Mouse (Mus musculus): Measurements from ENCODE around the gene Snrpg. TPM values are rescaled to one million over a fixed set of nuclear protein-coding genes. Genes with fewer than 3 reads are reported as not detected.
"Not testable (repeated sequence)": the region's sequence is repeated elsewhere in the genome, so short reads cannot be mapped to it uniquely, and the experiment has no call there.

The Snrpg gene
- total RNA-seq (2021): 378 and 463 TPM in 2 replicates
- long read RNA-seq, transcript Snrpg-201 (4 exons, 1,055 nt): major isoform, 72 of 82 reads
- long read RNA-seq, partial matches to known transcripts: 0 of 82 reads
- long read RNA-seq, other reads (novel, unspliced or antisense): 9 of 82 reads

DNA sequence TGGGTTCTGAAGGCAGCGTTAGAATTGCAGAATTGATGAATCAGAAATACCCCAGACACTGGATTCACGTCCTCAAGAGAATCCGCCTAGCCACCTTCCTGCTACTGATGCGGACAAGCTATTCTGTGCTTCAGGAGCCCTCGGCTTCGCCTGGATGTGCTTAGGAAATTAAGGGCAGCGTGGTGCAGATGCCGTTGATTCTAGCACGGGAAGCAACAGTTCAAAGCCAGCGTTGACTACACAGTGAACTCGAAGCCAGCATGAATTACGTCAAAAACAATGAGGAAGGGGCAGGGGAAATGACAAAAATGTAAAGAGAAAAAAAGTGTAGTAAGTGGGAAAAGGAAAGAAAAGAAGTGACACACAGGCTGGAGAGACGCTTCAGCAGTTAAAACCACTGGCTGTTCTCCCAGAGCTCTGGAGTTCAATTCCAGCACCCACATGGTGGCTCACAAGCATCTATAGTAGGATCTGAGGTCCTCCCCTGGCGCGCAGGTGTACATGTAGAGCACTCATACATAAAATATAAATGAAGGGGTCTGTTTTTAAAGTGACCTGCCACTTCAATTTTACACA, at the start of gene Snrpg:
TSS of gene Snrpg (plus strand) at position 541 of the 576 bp plus-strand sequence.
- DNase-seq: no peak

DNA sequence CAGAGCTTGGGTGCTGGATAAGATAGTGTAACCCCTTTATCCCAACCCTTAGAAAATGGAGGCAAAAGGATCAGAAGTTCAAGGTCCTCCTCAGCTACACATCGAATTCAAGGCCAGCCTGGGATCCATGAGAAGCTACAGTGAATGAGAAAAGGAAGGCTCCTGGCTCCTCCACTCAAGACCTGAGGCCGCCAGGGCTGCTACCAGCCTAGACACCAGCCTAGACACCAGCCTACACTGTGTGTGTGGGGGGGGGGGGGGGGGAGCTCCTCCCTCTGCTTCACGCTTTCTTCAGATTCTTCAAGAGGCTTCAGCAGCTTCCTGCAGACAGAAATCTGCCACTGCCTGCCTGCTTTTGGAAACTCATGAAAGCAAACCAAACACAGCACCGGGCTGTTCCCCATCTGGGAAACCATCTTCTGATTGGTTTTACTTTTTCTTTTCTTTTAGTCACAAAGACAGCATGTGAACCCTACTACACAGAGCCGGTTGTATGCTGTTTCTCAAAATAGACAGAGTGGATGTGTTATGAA, 49.0 kb upstream of the Snrpg start:
- no peak for DNase-seq

DNA sequence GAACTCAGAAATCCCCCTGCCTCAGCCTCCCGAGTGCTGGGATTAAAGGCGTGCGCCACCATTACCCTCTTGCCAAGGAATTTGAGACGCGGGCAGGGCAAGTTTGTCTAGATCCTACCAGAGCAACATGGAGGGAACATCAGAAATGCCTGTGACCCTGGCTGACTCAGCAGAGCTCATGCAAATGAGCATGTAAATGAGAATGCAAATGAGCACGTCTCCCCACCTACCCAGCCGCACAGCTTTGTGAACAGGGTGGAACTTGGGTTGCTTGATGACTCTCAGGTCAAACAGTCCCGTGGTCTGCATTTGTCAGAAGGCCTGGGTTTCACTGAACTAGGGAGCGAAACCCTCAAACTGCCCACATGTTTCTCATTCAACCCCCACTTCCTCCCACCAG, 48.1 kb upstream of the Snrpg start:
- no peak for DNase-seq

DNA sequence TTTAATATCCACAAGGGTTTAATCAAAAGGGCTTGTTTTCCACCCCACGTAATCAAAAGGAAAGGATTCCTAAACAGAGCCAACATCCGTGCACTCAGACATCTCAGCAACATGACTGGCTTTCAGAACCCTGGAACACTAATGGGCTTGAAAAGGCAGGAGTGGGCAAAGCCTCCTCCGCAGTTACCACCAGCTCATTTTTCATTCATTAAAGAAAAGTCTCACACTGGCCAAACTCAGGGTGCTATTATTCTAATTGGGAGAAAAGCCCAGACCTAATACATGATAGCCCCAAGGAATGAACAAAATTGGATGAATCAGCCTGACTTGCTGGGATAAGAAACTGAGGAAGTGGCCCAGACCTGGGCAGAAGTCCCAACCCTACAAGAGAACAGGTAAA, 46.7 kb upstream of the Snrpg start:
- no peak for DNase-seq

DNA sequence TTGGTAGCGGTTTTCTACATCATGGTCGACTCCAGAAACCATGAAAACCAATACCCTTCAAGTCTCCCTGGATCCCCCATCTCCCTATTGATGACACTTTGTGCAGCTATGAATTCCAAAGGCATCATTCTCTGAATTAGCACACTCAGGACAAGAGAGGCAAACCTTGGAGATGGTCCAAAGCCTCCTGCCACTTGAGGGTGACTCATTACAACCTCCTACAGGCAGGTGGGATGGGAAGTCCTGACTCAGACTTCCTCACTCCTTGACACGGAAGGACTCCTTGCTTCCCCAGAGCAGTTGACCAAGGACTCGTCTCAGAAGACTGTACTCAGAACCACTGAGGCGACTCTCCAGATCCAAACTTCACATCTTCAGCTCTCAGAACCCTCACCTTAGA, 45.5 kb upstream of the Snrpg start:
- DNase-seq: no peak

DNA sequence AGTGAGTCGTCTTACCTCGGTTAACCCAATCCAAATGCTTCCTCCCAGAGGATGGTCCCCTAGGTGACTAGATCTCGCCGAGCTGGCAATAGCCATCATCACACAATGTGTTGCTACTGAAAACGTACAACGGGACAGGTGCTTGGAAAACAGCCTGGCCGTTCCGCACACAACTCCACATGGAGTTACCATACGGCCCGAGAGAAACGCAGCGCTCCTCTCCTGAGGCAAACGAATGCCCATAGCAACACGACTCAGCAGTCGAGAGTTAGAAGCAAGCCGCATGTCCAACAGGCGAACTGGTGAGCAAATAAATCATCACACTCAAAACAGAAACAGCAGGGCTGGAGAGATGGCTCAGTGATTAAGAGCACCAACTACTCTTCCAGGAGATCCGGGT, 44.2 kb upstream of the Snrpg start:
- no peak for DNase-seq

DNA sequence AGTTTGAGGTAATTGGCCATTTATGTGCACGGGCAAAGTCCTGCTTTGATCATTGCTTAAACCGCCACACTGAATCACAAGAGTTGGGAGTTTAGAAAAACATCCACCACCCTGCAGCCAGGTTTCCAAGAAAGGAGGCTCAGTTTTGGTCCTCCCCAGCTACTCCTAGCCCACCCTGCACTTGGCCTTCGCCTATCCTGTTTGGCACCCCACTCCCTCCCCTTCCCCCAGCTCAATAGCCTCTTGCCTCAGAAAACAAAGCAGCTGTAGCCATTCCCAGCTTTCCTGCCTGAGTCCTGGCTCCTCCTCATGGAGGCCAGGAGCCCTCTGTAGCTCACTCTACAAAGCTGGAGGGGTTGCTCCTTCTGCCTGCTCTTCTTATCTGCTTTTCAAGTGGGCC, 42.7 kb upstream of the Snrpg start:
- no peak for DNase-seq

DNA sequence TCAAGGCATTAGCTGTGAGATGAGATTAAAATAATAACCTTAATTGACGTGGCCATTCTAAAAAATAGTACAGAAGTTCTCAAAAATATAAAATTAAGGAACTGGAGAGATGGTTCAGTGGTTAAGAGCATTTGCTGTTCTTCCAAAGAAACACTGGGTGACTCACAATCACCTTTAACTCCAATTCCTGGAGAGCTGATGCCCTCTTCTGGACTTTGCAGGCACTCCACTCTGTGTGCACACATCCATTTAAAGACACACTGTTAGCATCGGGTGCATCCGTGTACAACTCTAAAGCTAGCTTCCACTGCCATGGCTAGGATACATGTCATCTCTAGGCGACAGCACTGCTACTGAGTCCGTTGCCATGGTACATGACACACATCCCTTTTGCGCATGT, 41.2 kb upstream of the Snrpg start:
- DNase-seq: no peak

DNA sequence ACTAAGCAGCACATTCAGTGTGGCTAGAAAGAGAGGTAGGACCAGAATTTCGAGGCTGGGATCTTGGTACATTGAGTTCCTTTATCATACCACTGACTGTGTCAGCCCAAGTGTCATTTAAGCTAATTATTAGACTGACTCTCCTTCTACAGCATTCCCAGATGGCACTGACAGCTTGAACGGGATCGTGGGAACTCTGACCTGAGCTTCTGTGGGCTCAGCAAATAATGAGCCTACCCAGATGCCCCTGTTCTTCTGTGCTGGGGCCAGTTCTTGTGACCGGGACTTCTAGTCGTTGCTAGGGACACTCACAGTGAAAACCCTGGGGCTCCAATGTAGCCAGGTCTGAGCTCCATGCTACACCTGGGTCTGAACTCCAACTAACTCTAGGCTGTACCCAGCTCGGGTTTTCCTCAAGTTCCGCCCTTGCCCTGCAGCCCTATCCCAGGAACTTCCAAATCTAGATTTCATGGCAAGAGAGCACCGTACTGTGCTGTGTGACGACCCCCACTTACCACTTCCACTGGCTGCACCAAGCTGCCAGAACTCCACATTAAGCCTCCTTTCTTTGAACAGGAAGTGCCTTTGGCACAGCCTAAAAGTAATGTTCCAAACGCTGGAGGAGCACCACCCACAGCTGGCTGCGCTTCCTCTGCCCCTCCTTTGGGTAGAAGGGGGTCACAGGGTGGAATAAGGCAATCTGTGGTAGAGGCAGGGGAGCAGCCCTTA, 35.8 kb upstream of the Snrpg start:
- no peak for DNase-seq

DNA sequence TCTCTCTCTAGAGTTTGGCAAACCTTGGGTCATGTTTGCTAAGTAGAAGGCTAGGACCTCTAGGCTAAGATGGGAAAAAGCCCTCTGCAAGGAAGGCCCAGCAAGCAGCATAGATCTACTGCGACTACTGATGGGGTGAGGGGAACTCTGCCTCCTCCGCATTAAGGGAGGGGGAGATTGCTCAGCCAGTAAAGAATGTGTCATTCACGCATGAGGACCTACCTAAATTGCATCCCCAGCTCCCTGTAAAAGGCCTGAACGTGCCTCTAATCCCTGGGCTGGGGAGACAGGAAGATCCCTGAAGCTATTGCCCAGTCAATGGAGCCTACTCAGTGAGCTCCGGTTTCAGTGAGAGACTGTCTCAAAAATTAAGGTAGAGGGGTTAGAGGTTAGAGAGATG, 35.2 kb upstream of the Snrpg start:
- DNase-seq: no peak

DNA sequence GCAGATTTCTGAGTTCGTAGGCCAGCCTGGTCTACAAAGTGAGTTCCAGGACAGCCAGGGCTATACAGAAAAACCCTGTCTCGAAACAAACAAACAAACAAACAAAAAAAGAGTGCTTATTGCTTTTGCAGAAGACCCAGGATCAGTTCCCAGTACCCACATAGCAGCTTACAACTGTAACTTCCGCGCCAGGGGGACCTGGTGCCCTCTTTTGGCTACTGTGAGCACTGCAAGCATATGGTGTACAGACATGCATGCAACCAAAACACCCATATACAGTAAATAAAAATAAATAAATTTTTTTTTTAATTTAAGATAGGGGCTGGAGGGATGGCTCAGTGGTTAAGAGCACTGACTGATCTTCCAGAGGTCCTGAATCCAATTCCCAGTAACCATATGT, 34.8 kb upstream of the Snrpg start:
- DNase-seq: not testable (repeated sequence)

DNA sequence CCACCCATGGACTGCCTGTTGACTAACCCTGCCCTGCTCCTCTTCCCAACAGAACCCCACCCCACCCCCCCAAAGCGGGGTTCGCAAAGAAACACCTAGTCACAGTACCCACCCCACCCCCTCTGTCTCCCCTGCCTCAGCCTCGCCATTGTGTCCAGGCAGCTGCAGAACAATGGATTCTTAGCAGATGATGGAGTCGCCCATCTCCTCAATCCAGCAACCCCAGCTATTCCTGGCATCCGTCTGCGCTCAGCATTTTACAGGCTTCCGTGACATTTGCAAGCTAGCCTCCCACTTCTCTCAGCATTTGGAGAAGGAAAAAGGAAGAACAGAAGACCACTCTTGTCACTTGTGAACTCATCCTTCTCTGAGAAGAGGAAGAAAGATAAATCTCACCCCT, 27.4 kb upstream of the Snrpg start:
- no peak for DNase-seq

DNA sequence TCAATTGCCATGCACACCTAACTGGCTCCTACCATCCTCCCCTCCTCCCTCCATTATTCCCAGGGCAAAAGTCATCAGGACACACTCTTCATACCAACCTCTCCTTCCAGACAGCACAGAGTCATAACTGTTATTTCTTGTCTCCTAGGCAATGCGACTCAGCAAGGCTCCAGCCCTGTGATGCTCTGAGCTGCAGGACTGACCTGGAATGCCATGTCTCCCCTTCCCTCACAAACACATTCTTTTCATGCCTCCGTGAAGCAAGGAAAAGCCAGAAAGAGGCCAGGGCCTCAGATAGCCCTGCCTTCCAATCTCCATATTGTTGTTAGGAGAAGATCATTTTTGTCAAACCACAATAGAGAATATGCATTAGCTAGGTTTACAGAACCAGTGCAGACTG, 25.0 kb upstream of the Snrpg start:
- DNase-seq: no peak

DNA sequence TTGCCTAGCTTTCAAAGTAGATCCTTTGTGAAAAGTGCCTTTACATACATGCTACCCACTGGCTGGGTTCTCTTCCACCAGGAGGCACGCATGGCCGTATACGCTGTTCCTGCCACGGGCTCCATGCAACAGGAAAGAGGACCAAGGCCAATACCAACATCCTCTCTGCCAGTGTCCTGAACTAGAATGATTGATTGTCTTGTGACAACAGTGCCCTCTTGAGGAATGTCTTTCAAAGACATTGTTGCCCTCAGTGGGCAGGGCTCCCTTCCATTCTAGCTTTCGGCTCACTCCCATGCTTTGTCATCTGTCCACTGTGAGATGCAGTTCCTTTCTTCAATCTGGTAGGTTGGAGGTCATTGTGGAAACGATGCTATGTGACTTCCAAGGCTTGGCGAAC, 21.8 kb upstream of the Snrpg start:
- no peak for DNase-seq

DNA sequence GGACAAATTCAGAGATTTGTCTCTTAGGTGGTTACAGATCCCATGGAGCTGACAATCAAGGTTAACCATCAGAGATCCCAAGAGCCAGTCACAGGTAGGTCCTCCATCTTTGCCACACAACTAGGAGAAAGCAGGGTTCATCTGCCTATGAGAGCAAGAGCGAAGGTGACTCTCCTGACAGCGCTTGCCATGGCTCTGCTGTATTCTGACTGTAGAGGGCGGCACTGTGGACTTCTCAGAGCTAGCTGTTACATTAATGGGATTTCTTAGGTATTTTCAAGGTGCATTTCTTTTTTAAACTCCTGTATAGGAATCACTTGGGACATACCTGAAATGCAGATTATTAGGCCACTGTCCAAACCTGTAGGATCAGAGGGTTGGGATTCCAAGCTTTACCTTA, 16.2 kb upstream of the Snrpg start:
- no peak for DNase-seq

DNA sequence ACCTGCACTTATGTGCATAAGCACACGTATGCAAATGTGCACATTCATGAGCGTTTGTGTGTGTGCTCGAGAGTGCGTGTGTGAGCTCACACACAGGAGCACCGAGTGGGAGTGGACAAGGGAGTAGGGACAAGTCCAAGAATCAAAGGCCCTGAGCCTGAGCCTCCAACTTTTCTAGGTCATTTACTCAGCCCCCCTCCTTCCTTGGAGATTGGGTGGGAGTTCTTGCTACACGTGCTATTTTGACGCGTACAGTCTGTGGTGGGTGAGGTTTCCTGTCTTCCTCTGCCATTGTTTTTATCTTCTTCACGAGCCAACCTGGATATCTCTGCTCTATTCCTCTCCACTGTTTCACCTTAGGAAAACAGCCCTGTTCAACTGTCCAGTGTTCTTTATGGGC, 14.1 kb upstream of the Snrpg start:
- no peak for DNase-seq

DNA sequence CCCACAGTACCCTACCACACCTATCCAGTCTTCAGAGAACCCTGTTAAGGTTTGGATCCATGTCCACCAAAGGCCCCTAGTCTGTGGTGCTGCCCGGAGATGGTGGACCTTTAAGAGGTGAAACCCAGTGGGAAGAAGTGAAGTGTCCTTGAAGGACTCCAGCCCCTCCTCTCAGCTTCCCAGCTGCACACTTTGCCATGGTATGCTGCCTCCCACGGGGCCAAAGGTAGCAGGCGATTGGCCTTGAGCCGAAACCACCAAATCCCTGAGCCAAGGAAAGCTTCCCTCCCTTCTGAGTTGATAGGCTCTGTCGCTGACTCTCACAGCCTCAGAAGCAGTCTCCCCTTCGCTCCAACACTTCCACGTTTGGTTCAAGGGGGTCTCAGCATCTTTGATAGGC, 10.4 kb upstream of the Snrpg start:
- DNase-seq: no peak

DNA sequence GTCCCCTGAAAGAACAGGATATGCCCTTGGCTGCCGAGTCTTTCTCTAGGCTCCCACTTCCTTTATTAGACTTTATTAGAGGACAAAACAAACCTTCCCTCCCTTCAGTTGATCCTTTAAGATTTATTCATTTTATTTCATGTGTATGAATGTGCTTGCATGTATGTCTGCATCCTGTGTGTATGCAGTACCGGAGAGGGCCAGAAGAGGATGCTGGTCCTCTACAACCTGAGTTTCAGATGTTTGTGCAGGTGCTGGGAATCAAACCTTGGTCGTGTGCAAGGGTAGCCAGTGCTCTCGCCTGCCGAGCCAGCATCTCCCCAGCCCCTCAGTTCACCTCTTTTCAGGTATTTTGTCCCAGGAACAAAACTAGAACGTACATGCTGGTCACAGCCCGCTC, 9.7 kb upstream of the Snrpg start:
- no peak for DNase-seq

DNA sequence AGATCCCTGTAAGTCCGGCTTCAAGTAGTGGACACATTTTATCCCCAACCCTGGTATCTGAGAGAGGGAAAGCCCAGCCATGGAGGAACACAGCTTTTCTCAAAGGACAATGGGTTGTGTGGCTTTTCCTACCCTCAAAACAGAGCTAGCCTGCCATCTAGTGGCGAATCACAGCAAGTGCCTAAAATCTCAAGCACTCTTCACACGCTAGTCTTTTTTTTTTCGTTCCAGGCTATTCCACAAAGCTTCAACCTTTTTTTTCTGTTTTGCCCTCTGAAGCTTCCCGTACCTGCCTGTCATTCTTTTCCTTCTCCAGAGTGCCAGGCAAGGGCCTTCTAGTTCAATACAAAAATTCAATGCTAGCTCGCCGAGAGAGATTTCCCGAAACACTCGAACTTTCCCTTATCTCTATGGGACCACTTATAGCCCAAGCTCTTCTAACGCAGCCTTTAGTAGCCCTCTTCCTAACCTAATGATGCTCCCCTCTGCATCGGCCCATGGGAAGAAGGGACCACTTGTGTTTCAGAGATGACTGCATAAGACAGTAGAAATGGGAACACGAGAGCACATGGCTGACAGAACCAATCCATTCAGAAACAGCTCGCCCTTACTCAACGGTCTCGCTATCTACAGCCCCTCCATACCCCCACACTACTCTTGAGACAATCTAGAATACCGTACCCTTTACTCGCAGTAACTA, 6.5 kb upstream of the Snrpg start:
- DNase-seq: peak; percentile 73

DNA sequence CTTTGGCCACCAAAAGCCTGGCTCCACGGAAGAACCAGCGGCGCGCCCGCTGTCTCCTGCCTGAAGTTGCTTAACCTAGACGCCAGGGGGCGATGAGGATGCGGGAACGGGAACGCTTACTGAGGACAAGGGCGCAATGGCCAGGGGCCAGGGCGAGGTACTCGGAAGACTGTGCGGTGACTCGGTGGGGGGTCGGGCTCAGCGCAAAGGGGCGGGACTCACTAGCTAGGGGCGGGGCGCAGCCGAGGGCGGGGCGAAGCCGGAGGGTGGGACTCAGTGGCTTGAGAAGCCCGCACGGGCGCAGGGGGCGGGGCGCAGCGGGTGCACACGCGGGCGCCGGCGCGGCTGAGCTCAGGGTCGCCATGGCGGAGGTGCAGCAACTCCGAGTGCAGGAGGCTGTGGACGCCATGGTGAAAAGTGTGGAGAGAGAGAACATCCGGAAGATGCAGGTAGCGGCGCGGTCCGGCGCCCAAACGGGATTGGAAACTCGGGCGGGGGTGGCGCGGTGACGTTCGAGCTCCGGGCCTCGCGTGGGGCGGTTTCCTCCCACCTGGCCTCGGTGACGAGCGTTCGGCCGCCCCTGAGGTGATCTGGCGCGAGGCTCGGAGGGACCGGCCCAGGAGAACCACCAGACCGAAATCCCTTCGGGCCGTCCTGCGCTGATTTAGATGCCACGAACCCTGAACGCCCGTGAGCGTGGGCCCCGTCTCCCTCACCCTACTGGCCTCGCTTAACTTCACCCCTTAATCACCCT, 5.6 kb upstream of the Snrpg start, which contains the start of gene Fam136a:
TSS of gene Fam136a (plus strand) at position 276 of the 754 bp plus-strand sequence.
- peak; percentile 98 for DNase-seq

DNA sequence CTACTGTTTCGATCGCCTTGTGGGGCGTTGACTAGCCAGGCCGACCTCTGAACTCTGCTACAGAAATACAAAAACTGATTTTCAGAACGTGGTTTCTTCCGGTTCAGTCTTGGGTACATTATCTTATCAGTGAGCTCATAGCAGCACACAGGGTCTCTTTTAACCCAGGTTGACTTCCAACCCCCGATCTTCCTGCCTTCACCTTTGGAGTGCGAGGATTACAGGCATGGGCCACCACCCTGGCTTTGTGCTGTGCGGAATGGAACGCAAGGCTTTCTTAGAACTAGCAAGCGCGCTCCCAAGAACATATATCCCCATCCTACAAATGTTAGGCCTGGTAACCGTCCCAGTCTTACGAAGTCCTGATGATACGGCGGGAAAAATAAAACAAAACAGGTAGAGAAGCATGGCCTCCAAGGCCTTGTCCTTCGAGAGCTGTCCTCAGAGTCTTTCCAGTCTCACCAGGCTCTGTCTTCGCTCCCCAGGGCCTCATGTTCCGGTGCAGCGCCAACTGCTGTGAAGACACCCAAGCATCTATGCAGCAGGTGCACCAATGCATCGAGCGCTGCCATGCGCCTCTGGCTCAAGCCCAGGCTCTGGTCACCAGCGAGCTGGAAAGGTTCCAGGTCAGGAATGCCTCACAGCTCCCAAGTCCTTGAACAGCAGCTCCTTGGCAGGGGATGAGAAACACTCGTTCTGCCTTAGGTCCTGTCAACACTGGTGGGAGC, 4.8 kb upstream of the Snrpg start:
- peak; percentile 75 for DNase-seq

DNA sequence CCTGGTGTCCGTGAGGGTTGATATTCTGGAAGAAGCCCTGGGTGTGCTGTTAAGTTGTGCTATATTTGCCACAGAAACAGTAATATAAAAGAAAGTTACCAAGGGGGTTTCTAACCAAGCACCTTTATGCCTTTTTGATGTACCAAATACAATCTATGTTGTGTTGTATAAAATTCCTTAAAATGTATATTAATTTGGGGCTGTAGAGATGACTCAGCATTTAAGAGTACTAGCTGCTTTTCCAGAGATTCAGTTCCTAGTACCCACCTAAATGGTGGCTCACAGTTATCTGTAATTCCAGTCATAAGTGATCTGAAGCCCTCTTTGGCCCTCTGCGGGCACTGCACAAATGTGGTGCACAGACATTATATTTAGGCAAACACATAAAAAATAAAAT, 4.3 kb upstream of the Snrpg start:
- DNase-seq: no peak
